Mouse (Mus musculus): ENCODE data around the gene Gm6993.

- TF ChIP-seq POLR2A (IDR thresholded peaks at IDR 0.05; ENCODE audit: borderline replicate concordance, control insufficient read depth, low read depth, low read length), result no peak
- TF ChIP-seq CTCF (IDR thresholded peaks at IDR 0.05; ENCODE audit: control insufficient read depth, insufficient read depth, low read length), result no peak
These were observed 21.8 kb upstream of the Gm6993 start for GRCm38 (mm10) chr12:31218774-31219173.

Measured in bone marrow, adult 2 months (tissue).